9 mouse cellular contexts compared by ENCODE assay signal in the genomic region with DNA sequence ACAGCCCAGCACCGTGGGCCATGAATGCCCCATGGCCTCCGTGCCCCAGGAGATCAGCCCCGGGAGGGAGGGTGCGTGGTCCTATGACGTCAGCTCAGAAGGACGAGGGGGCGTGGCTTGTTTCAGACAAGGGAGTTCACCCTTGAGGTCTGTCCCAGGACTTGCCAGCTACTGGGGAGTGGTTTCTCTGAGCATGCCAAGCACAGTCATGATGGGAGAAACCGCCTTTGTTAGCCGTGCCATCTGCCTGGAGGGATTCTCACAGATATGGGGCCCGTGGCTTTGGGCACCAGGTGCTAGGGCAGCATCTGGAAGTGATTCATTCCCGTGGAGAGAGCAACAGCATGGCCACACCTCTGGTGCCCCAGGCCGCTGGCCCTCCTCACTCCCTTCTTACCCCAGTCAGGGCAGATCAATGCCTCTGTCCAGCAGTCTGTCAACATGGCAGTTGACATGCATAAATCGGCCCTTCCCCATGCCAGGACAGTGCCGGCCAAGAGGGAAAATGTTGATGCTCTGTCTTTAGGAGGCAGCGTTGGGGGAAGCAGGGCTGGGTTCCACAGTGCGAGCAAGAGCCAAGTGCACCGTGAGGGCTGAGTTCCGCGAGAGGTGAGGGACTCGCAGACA.
DNase-seq lines count a peak whose midpoint lies in the region; ATAC-seq lines count a peak whose summit lies in the region.
"Had no signal": no experiment of that assay in that cellular context is flagged by ENCODE, and none has a peak within 500 bp of the region (broad histone marks: within the 10 kb centered on the region; RNA-seq: fewer than 3 reads in every experiment).

No protein-coding gene starts in this region.

- 40% methylated on average over 20 of the region's 20 CpGs for WGBS in lung, embryonic 16.5 days

- peaks cover 7% of the 10 kb centered on the region; the same call in 1 of the 2 replicates for H3K27me3 ChIP-seq in lung, embryonic 16.5 days (ENCODE audit: control insufficient read depth, insufficient read depth, low read depth, low read length)

- H3K36me3 ChIP-seq in lung, embryonic 16.5 days (ENCODE audit: control insufficient read depth, insufficient read depth, low read length) = no peaks in the 10 kb centered on the region
- H3K36me3 ChIP-seq: midbrain, embryonic 10.5 days had no signal

- H3K4me1 ChIP-seq in lung, embryonic 16.5 days (replicated peaks; ENCODE audit: control insufficient read depth, insufficient read depth, low read length) = peaks cover 19% of the 10 kb centered on the region

- no peak overlapping the region for H3K9ac ChIP-seq in lung, embryonic 16.5 days (ENCODE audit: low read length)

- H3K4me3 ChIP-seq in lung, embryonic 16.5 days (ENCODE audit: low read length) = no peak overlapping the region
- H3K4me3 ChIP-seq: midbrain, embryonic 10.5 days had no signal

- intact Hi-C loops in heart, postnatal 25 days (cut with DNase I) = no loop called here
- intact Hi-C loops in left cerebral cortex, postnatal 14 days (cut with DNase I) = no loop called here

- no peaks in the 10 kb centered on the region for H3K9me3 ChIP-seq in lung, embryonic 16.5 days (ENCODE audit: control insufficient read depth, low read length)
- H3K9me3 ChIP-seq: midbrain, embryonic 10.5 days had no signal

- H3K4me2 ChIP-seq in lung, embryonic 16.5 days (ENCODE audit: low read depth, low read length) = no peak overlapping the region

- peak overlapping the region; percentile 71 for H3K27ac ChIP-seq in lung, embryonic 16.5 days (ENCODE audit: low read length)
- H3K27ac ChIP-seq: midbrain, embryonic 10.5 days had no signal

- peak; percentile 94 for DNase-seq in heart, adult 11 months
- no peak for DNase-seq in heart, postnatal 25 days (ENCODE audit: low spot score)
- DNase-seq in urinary bladder, postnatal 25 days (ENCODE audit: low spot score) = peak; percentile 28
- no peak for DNase-seq in urinary bladder, adult 18-20 months (ENCODE audit: low spot score in 2 of 2)
- no peak for DNase-seq in kidney, adult 11 months
- no peak for DNase-seq in left cerebral cortex, postnatal 14 days (ENCODE audit: low spot score in 2 of 2)
- no peak for DNase-seq in T-cell, adult 2 months (ENCODE audit: low spot score)

- ATAC-seq in lung, embryonic 16.5 days (ENCODE audit: low read depth) = no peak

Comparison
In these comparisons a context has a peak if more than half of its experiments do, and no peak if none do; other contexts are left out.
1. DNase-seq: peak in heart, adult 11 months (single experiment) and urinary bladder, postnatal 25 days (single experiment); none in heart, postnatal 25 days (single experiment), urinary bladder, adult 18-20 months (0 of 2), kidney, adult 11 months (single experiment), left cerebral cortex, postnatal 14 days (0 of 2) and T-cell, adult 2 months (single experiment).